Mouse (Mus musculus) erythroblast, embryonic 14.5 days (primary cell): ENCODE data around the gene Iqgap3.

ENCODE experiments used
- GATA1 ChIP-seq: IDR thresholded peaks from 2 replicates; pipeline ENCODE4 v1.6.1; 2012; ENCODE audit warnings: low read length, inconsistent platforms, mixed read lengths
- TAL1 ChIP-seq: IDR thresholded peaks from 3 replicates; pipeline ENCODE4 v1.6.1; 2012; ENCODE audit warnings: low read length, inconsistent platforms, mixed read lengths

DNA sequence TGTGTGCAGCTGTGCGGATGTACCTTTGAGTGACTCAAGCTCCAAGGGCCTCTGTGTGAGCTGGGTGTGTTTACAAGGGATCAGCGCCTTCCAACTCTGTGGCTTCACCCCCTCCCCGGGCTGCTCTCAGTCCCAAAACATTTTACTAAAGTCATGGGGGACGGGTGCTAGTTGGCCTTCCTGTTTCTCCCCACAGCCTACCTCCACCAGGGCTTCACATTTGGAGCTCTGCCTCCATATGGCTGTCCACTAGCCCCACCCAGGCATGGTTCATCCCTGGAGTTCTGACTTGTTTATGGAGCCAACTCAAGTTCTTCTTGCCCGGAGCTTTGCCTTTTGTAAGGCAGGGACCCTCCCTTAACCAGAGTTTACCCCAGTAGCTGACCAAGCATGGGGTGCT is 88.6 kb downstream of the Iqgap3 start:
- TF ChIP-seq TAL1 (no peak), GATA1 (no peak)
